Mouse (Mus musculus) limb, embryonic 11.5 days (tissue): ENCODE results near the gene Narfl. TPM values are rescaled to one million over a fixed set of nuclear protein-coding genes. Genes with fewer than 3 reads are reported as not detected.

ENCODE experiments used
- ATAC-seq: fragments of 200-750 bp; cut with Nextera tagmentation; 2 replicates; pipeline ENCODE4 v1.8.0; 2017; ENCODE audit warnings: low read depth; ENCODE audit not compliant: insufficient number of reproducible peaks, low FRiP score, low TSS enrichment
- DNase-seq: peaks from one replicate; pipeline ENCODE4 v3.0.0-alpha.2; 2015; ENCODE audit warnings: low spot score
- H3K27ac ChIP-seq: fragments of 300-500 bp; sonication (generic); replicated peaks from 2 replicates; pipeline ENCODE4 v1.5.1; 2014; ENCODE audit warnings: low read depth, mild to moderate bottlenecking, low read length
- H3K27me3 ChIP-seq: fragments of 300-500 bp; sonication (generic); 2 replicates; pipeline ENCODE4 v1.6.1; 2014; ENCODE audit warnings: mild to moderate bottlenecking, low read length, mixed read lengths; ENCODE audit not compliant: control insufficient read depth, insufficient read depth
- H3K36me3 ChIP-seq: fragments of 300-500 bp; sonication (generic); 2 replicates; pipeline ENCODE4 v1.6.1; 2014; ENCODE audit warnings: mild to moderate bottlenecking, low read length, moderate library complexity, mixed read lengths; ENCODE audit not compliant: control insufficient read depth, insufficient read depth
- H3K4me1 ChIP-seq: fragments of 300-500 bp; sonication (generic); 2 replicates; pipeline ENCODE4 v1.6.1; 2014; ENCODE audit warnings: low read length, mixed read lengths; ENCODE audit not compliant: control insufficient read depth, insufficient read depth
- H3K4me2 ChIP-seq: fragments of 300-500 bp; sonication (generic); 2 replicates; pipeline ENCODE4 v1.6.1; 2014; ENCODE audit warnings: low read depth, mild to moderate bottlenecking, moderate library complexity; ENCODE audit not compliant: severe bottlenecking
- H3K4me3 ChIP-seq: fragments of 300-500 bp; sonication (generic); 2 replicates; pipeline ENCODE4 v1.5.1; 2014; ENCODE audit warnings: low read depth, low read length
- H3K9ac ChIP-seq: fragments of 300-500 bp; sonication (generic); 2 replicates; pipeline ENCODE4 v1.6.1; 2014; ENCODE audit warnings: mild to moderate bottlenecking, low read length
- H3K9me3 ChIP-seq: fragments of 300-500 bp; sonication (generic); 2 replicates; pipeline ENCODE4 v1.6.1; 2016; ENCODE audit warnings: low read length; ENCODE audit not compliant: control insufficient read depth
- WGBS: fragments of 180-500 bp; shearing (Covaris S2); extraction: QIAGEN DNeasy Blood & Tissue Kit; methylation state at CpG from one replicate; pipeline ENCODE4 v1.1.7; 2014; 5-methylcytosine and 5-hydroxymethylcytosine counted together
- polyA plus RNA-seq: library from polyadenylated mRNA; unstranded; fragments of >200 nt; fragmentation: Nextera tagmentation; extraction: Ambion mirVana; gene quantifications from 2 replicates; pipeline ENCODE4 v1.2.1, GENCODE M21; 2014

The Narfl gene
- polyA plus RNA-seq, 1 experiment from 2014 or later: 23.6 TPM

GRCm38 (mm10) chr17:25813471-25813870 is 39.9 kb downstream of the Narfl start:
- Histone ChIP-seq H3K4me1 (0 out of 2 replicates have a peak, but pooled peaks cover 2% of the 10 kb centered on the region), H3K9ac (no peak overlapping the region), H3K27ac (no peak overlapping the region), H3K27me3 (peaks cover 45% of the 10 kb centered on the region), H3K36me3 (no peaks in the 10 kb centered on the region), H3K9me3 (no peaks in the 10 kb centered on the region), H3K4me2 (no peak overlapping the region), H3K4me3 (no peak overlapping the region)
- DNase-seq (peak; percentile 97), ATAC-seq (no peak)
- 4% methylated on average over 20 of the region's 20 CpGs for WGBS

GRCm38 (mm10) chr17:25817662-25818061 is 44.1 kb downstream of the Narfl start:
- H3K36me3 ChIP-seq: no peaks in the 10 kb centered on the region
- ATAC-seq (no peak), DNase-seq (no peak)
- H3K4me3 ChIP-seq: no peak overlapping the region
- H3K27me3 ChIP-seq: peaks cover 42% of the 10 kb centered on the region
- H3K4me1 ChIP-seq: no peaks in the 10 kb centered on the region
- H3K9me3 ChIP-seq: no peaks in the 10 kb centered on the region
- H3K27ac ChIP-seq: no peak overlapping the region
- H3K4me2 ChIP-seq: no peak overlapping the region
- 76% methylated on average over 11 of the region's 11 CpGs for WGBS
- H3K9ac ChIP-seq: no peak overlapping the region

DNA sequence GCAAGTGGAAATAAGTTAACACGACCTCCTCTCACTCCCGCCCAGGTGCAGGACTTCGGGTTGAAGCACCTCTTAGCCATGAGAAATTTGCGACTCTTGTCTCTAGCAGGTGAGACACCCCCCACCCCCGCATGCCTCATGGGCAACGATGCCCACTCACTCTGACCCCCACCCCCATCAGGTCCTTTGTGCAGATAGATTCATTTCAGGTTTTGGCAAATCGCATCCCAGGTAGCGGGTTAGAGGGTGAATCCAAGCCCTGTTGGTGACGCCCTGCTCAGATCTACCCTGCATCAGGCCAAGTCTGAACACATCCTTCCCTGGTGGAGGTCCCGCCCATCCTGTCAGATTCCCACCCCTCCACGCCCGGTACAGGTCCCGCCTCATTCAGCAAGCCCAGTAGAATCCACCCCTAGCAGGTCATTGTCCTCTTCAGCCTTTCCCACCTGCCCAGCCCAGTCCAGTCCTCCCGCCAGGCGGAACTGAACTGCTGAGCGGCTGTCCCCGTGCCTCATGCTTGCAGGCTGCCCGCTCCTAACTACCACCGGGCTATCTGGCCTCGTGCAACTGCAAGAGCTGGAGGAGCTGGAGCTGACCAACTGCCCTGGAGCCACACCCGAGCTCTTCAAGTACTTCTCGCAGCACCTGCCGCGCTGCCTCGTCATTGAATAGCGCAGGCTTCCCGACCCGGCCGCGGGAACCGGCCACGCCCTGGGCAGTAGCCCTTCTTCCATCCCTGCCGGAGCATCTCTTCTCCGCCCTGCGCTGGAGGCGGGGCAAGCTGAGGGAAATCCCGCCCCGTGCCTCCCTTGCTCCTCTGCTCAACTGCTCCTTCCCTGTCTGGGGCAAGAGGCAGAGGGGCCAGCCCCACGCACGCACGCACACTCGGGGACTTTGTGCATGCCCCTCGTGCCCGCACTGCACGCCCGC is 45.5 kb downstream of the Narfl start:
- Histone ChIP-seq H3K4me3 (0 out of 2 replicates have a peak overlapping the region, but pooled peaks have one; percentile 6), H3K9me3 (no peaks in the 10 kb centered on the region), H3K27me3 (peaks cover 40% of the 10 kb centered on the region), H3K4me1 (peaks cover 3% of the 10 kb centered on the region; the same call in 1 of the 2 replicates), H3K4me2 (peak overlapping the region; percentile 20), H3K9ac (no peak overlapping the region), H3K36me3 (no peaks in the 10 kb centered on the region), H3K27ac (no peak overlapping the region)
- 5% methylated on average over 46 of the region's 46 CpGs for WGBS
- ATAC-seq (no peak), DNase-seq (no peak)

DNA sequence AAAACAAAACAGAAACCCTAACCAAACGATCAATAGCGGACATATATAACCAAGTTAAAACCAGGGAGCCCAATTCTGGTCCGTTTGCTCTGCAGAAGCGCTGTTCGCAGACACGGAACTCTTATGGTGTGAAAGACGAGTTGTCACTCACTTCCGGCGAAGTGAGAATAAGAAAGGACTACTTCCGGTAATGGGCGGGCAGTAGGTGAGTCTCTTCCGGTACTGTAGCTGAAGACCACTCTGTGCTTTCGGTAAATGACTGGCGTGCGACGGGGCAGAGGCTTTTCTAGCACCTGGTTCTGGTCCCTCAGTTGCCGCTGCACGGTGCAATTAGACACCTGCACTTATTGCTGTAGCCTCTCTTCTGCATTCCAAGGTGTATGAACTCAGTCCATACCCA is 49.9 kb downstream of the Narfl start, which contains the start of gene Wdr24:
Gene Wdr24 (plus strand): TSS at position 176 of the 400 bp plus-strand sequence.
- Histone ChIP-seq H3K4me3 (peak within 1 kb of the TSS; percentile 54), H3K27me3 (peaks cover 24% of the 10 kb centered on the region), H3K4me1 (peaks cover 15% of the 10 kb centered on the region), H3K4me2 (peak within 1 kb of the TSS; percentile 96), H3K27ac (no peak within 1 kb of the TSS), H3K36me3 (peaks cover 4% of the 10 kb centered on the region; the same call in 1 of the 2 replicates), H3K9ac (peak within 1 kb of the TSS; percentile 64; the same call in 1 of the 2 replicates), H3K9me3 (no peaks in the 10 kb centered on the region)
- ATAC-seq (peak; percentile 33; the same call in 1 of the 2 replicates), DNase-seq (peak; percentile 80)
- under 1% methylated on average over 18 of the region's 18 CpGs for WGBS

GRCm38 (mm10) chr17:25824362-25825142 is 51.0 kb downstream of the Narfl start:
- DNase-seq: no peak
- H3K9ac ChIP-seq: 0 out of 2 replicates have a peak overlapping the region, but pooled peaks have one; percentile 5
- ATAC-seq: no peak
- H3K36me3 ChIP-seq: peaks cover 4% of the 10 kb centered on the region; the same call in 1 of the 2 replicates
- peak overlapping the region; percentile 54 for H3K4me3 ChIP-seq
- WGBS: 72% methylated on average over 17 of the region's 17 CpGs
- peak overlapping the region; percentile 96; the same call in 1 of the 2 replicates for H3K4me2 ChIP-seq
- H3K4me1 ChIP-seq: peaks cover 18% of the 10 kb centered on the region
- no peak overlapping the region for H3K27ac ChIP-seq
- H3K27me3 ChIP-seq: peaks cover 13% of the 10 kb centered on the region
- H3K9me3 ChIP-seq: no peaks in the 10 kb centered on the region

- H3K27ac ChIP-seq: no peak overlapping the region
- no peak for DNase-seq
- H3K27me3 ChIP-seq: peaks cover 5% of the 10 kb centered on the region
- no peaks in the 10 kb centered on the region for H3K9me3 ChIP-seq
- no peak overlapping the region for H3K4me3 ChIP-seq
- H3K9ac ChIP-seq: no peak overlapping the region
- peaks cover 23% of the 10 kb centered on the region for H3K4me1 ChIP-seq
- peaks cover 5% of the 10 kb centered on the region; the same call in 1 of the 2 replicates for H3K36me3 ChIP-seq
- no peak for ATAC-seq
- no peak overlapping the region for H3K4me2 ChIP-seq
- WGBS: 88% methylated on average over 6 of the region's 6 CpGs
These were observed 51.7 kb downstream of the Narfl start for GRCm38 (mm10) chr17:25825311-25825710.

DNA sequence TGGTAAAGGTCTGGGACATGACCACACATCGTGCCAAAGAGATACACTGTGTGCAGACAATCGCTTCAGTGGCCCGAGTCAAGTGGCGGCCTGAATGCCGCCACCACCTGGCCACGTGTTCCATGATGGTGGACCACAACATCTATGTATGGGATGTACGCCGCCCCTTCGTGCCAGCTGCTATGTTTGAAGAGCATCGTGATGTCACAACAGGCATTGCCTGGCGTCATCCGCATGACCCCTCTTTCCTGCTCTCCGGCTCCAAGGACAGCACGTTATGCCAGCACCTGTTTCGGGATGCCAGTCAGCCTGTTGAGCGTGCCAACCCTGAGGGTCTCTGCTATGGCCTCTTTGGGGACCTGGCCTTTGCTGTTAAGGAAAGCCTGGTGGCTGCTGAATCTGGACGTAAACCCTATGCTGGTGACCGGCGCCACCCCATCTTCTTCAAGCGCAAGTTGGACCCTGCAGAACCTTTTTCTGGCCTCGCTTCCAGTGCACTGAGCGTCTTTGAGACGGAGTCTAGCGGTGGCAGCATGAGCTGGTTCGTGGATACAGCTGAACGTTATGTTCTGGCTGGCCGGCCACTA is 52.5 kb downstream of the Narfl start:
- H3K4me1 ChIP-seq: peaks cover 23% of the 10 kb centered on the region
- H3K9ac ChIP-seq: no peak overlapping the region

DNA sequence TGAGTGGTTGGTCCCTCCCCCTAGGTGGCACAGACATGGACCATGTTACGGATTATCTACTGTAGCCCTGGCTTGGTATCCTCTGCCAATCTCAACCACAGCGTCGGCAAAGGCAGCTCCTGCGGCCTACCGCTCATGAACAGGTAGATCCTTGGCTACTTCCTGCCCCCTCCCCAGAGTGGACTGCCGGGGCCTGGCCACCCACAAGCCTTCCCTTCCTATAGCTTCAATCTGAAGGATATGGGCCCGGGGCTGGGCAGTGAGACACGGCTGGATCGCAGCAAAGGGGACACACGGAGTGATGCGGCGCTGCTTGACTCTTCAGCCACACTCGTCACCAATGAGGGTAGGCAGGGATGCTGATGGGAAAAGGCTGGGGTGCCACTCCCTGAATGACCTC is 53.4 kb downstream of the Narfl start:
- 92% methylated on average over 13 of the region's 13 CpGs for WGBS
- H3K4me1 ChIP-seq: peaks cover 32% of the 10 kb centered on the region
- ATAC-seq: no peak

More for the DNA sequence above, 52.5 kb downstream of the Narfl start:
- Histone ChIP-seq H3K9me3 (no peaks in the 10 kb centered on the region), H3K4me2 (no peak overlapping the region), H3K4me3 (no peak overlapping the region), H3K36me3 (peaks cover 13% of the 10 kb centered on the region), H3K27me3 (no peaks in the 10 kb centered on the region), H3K27ac (no peak overlapping the region)
- ATAC-seq (no peak), DNase-seq (no peak)
- 93% methylated on average over 27 of the region's 27 CpGs for WGBS

More for the DNA sequence above, 53.4 kb downstream of the Narfl start:
- H3K27me3 ChIP-seq: no peaks in the 10 kb centered on the region
- no peak for DNase-seq
- H3K27ac ChIP-seq: no peak overlapping the region
- H3K4me3 ChIP-seq: no peak overlapping the region
- H3K36me3 ChIP-seq: peaks cover 17% of the 10 kb centered on the region
- no peaks in the 10 kb centered on the region for H3K9me3 ChIP-seq
- no peak overlapping the region for H3K9ac ChIP-seq
- H3K4me2 ChIP-seq: no peak overlapping the region
